Mouse (Mus musculus) heart, embryonic 11.5 days (tissue): ENCODE measurements at regions not wholly inside any gene's neighbourhood (a gene's known extent, or its start where the extent isn't known, plus 50 kb on each side); places are given as distances from the start of the nearest gene placed in this dataset.
A peak's percentile ranks its signal among the peaks of the same experiment; 100 is the strongest.

Source experiments
- ATAC-seq: fragments of 200-750 bp; cut with Nextera tagmentation; replicated peaks from 2 replicates; pipeline ENCODE4 v1.8.0; 2017; ENCODE audit warnings: moderate library complexity; ENCODE audit not compliant: insufficient number of reproducible peaks, low FRiP score, low TSS enrichment
- H3K27ac ChIP-seq: fragments of 300-500 bp; sonication (generic); 2 replicates; pipeline ENCODE4 v1.5.1; 2014; ENCODE audit warnings: mild to moderate bottlenecking, low read depth, low read length
- H3K27me3 ChIP-seq: fragments of 300-500 bp; sonication (generic); 2 replicates; pipeline ENCODE4 v1.6.1; 2014; ENCODE audit warnings: mild to moderate bottlenecking, low read length, mixed read lengths; ENCODE audit not compliant: control insufficient read depth, insufficient read depth
- H3K36me3 ChIP-seq: fragments of 300-500 bp; sonication (generic); 2 replicates; pipeline ENCODE4 v1.6.1; 2014; ENCODE audit warnings: mild to moderate bottlenecking, low read length, moderate library complexity, mixed read lengths; ENCODE audit not compliant: control insufficient read depth, insufficient read depth
- H3K4me1 ChIP-seq: fragments of 300-500 bp; sonication (generic); 2 replicates; pipeline ENCODE4 v1.6.1; 2014; ENCODE audit warnings: low read length; ENCODE audit not compliant: control insufficient read depth, insufficient read depth
- H3K4me2 ChIP-seq: fragments of 300-500 bp; sonication (generic); 2 replicates; pipeline ENCODE4 v1.6.1; 2014; ENCODE audit warnings: mild to moderate bottlenecking, moderate library complexity
- H3K4me3 ChIP-seq: fragments of 300-500 bp; sonication (generic); 2 replicates; pipeline ENCODE4 v1.5.1; 2014; ENCODE audit warnings: low read depth, low read length
- H3K9ac ChIP-seq: fragments of 300-500 bp; sonication (generic); 2 replicates; pipeline ENCODE4 v1.6.1; 2014; ENCODE audit warnings: mild to moderate bottlenecking, low read depth, low read length, moderate library complexity
- H3K9me3 ChIP-seq: fragments of 300-500 bp; sonication (generic); replicated peaks from 2 replicates; pipeline ENCODE4 v1.6.1; 2016; ENCODE audit warnings: low read length; ENCODE audit not compliant: control insufficient read depth
- WGBS: fragments of 180-500 bp; shearing (Covaris S2); extraction: QIAGEN DNeasy Blood & Tissue Kit; methylation state at CpG from one replicate; pipeline ENCODE4 v1.1.7; 2014; ENCODE audit not compliant: insufficient replicate concordance; 5-methylcytosine and 5-hydroxymethylcytosine counted together

DNA sequence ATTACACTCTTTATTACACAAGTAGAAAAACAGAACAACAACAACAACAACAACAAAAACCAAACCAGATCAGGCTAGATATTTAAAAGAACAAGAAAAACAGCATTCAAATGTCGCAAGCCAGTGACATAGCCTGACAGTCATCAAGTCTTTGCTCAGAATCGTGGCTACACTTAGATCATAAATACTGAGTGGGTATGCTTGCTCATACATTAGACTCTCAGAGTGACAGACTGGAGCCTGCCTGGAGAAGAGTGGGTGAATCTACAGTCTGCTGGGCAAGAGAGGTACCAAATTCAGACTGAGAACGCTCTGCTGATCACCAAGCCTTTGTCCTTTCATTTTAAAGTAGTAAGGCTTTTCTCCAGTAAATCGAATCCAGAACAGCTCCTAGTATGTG, 202.4 kb upstream of the Cnr1 start:
- Histone ChIP-seq H3K4me2 (no peak overlapping the region), H3K27ac (no peak overlapping the region), H3K36me3 (no peaks in the 10 kb centered on the region), H3K9ac (no peak overlapping the region), H3K9me3 (no peaks in the 10 kb centered on the region), H3K4me3 (no peak overlapping the region), H3K4me1 (peaks cover under 1% of the 10 kb centered on the region; the same call in 1 of the 2 replicates), H3K27me3 (no peaks in the 10 kb centered on the region)
- 83% methylated on average over 4 of the region's 4 CpGs for WGBS
- ATAC-seq, result no peak

DNA sequence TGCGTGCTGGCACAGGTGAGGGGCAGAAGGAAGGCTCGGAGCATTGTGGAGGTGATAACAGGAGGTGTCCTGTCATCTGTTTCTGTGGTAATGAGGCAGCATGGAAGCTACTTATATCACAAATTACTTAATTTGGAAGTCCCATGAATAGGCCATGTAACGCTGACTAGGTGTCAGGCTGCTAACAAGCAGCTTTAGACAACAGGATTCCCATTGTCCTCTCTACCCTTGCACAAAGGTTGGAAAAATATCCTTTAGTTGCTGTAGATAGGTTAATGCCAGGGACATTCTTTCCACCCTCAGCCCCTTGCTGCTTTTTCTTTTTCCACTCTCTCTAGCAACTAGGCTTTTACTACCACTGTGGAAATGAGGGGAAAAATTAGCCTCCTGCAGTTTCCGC, 192.6 kb upstream of the Cnr1 start:
- no peak overlapping the region for H3K9ac ChIP-seq
- peak overlapping the region; percentile 41; the same call in 1 of the 2 replicates for H3K27ac ChIP-seq
- 52% methylated on average over 4 of the region's 4 CpGs for WGBS
- H3K4me2 ChIP-seq, result no peak overlapping the region
- no peak overlapping the region for H3K4me3 ChIP-seq
- 0 out of 2 replicates have a peak, but pooled peaks have one; percentile 4 for ATAC-seq
- no peaks in the 10 kb centered on the region for H3K36me3 ChIP-seq
- H3K27me3 ChIP-seq, result no peaks in the 10 kb centered on the region
- H3K9me3 ChIP-seq, result no peaks in the 10 kb centered on the region
- peaks cover 15% of the 10 kb centered on the region for H3K4me1 ChIP-seq

DNA sequence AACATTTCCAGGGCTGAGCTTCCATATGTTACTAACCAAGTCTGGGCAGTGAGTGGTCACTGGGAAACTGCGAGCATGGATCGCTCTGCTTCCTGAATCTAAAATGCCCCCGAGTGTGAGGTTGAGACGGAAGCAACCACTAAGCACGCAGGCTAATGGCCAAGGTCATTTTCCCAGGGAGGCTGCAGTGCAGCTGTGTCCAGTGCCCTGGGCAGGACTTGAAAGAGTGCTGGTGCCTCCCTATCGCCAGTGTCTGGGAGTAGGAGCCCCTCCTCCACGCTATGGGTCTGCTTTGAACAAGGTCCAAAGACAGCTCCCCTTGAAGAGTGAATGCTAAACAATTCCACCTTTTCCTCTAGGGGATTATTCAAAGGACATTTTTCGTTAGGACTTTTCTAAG, 189.5 kb upstream of the Cnr1 start:
- Histone ChIP-seq H3K27me3 (no peaks in the 10 kb centered on the region), H3K9me3 (no peaks in the 10 kb centered on the region), H3K4me1 (peaks cover 23% of the 10 kb centered on the region), H3K27ac (peak overlapping the region; percentile 57; the same call in 1 of the 2 replicates), H3K4me2 (peak overlapping the region; percentile 20; the same call in 1 of the 2 replicates), H3K9ac (no peak overlapping the region), H3K36me3 (no peaks in the 10 kb centered on the region), H3K4me3 (no peak overlapping the region)
- ATAC-seq, result 0 out of 2 replicates have a peak, but pooled peaks have one; percentile 46
- 29% methylated on average over 8 of the region's 8 CpGs for WGBS

DNA sequence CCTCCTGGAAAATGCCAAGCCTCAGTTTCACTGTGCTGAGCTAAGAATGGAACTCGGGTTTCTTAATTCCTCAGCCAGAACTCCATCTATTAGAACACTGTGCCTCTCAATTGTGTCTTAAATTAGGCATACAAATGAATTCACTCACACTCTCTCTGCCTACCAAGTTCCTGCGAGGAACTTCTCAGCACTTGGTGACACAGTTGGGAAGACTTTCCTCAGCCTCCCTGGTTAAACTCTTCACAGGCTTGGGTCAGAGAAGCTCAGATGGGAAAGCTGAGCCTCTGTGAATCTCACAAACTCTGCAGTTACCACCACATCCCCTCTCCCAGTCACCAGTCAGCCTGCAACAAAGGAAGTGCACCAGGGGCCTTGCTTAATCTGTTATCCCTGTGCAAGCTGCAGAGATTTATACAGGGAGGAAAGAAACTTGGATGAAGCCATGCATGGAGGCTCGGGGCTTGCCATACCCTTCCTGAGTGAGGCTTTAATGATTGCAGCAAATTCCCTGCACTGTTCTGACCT, 188.9 kb upstream of the Cnr1 start:
- no peaks in the 10 kb centered on the region for H3K36me3 ChIP-seq
- H3K27me3 ChIP-seq, result no peaks in the 10 kb centered on the region
- no peak for ATAC-seq
- peaks cover 23% of the 10 kb centered on the region for H3K4me1 ChIP-seq
- 41% methylated on average over 3 of the region's 3 CpGs for WGBS
- H3K9me3 ChIP-seq, result no peaks in the 10 kb centered on the region
- H3K27ac ChIP-seq, result peak overlapping the region; percentile 57
- no peak overlapping the region for H3K4me3 ChIP-seq
- H3K4me2 ChIP-seq, result no peak overlapping the region
- no peak overlapping the region for H3K9ac ChIP-seq

DNA sequence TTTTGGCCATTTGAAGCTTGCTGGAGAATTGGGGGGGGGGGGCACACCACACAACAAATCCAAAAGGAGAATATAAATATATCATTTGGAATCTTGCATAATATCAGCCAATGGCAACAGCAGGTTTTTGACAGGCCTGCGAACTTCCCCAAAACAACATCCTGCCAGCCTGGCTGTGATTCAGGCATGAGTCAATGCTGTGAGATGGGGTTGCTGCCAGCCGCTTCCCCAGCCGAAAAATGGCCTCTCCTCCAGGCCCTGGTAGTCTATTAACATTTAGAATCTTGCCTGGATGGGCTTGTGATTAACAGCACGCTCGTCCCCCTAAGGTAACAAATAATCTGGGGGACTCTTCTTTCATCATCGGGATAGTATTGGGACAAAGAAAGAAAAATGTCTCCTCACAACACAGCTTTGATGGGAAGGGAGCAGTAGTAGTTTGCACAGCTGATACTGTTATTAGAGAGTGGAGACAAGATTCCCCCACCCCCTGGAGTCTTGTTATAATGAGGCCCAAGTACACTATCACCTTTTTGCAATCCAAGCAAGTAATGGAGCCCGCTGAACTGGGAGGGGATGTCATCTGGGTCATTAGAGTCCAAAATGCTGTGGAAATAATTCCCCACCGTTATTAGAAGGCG, 188.2 kb upstream of the Cnr1 start:
- peaks cover 23% of the 10 kb centered on the region for H3K4me1 ChIP-seq
- no peaks in the 10 kb centered on the region for H3K9me3 ChIP-seq
- no peak overlapping the region for H3K27ac ChIP-seq
- H3K4me2 ChIP-seq, result no peak overlapping the region
- WGBS, result 73% methylated on average over 9 of the region's 9 CpGs
- H3K9ac ChIP-seq, result no peak overlapping the region
- H3K4me3 ChIP-seq, result no peak overlapping the region
- H3K27me3 ChIP-seq, result no peaks in the 10 kb centered on the region
- H3K36me3 ChIP-seq, result no peaks in the 10 kb centered on the region
- no peak for ATAC-seq

DNA sequence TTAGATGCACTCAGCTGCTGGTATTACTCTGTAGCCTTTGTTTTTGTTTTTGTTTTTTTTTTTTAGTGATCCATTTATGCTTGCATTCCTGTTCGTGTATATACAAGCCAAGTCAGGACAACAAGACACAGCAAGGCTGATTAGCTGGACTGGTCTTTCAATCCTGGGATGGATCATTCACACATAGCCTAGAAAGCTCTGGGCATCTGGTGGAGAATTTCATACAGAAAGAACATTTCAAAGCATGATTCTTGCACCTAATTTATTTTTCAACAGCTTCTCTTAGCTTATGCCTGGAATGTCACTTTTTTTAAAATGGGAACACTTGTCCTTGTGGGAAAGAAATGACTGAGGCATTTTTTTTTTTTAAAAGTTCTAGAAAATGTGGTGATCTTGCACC, 187.1 kb upstream of the Cnr1 start:
- H3K4me1 ChIP-seq, result peaks cover 18% of the 10 kb centered on the region
- H3K4me2 ChIP-seq, result no peak overlapping the region
- H3K27ac ChIP-seq, result no peak overlapping the region
- no peak overlapping the region for H3K9ac ChIP-seq
- no peaks in the 10 kb centered on the region for H3K9me3 ChIP-seq
- no peaks in the 10 kb centered on the region for H3K27me3 ChIP-seq
- no peaks in the 10 kb centered on the region for H3K36me3 ChIP-seq
- no peak overlapping the region for H3K4me3 ChIP-seq
- ATAC-seq, result no peak
- WGBS, result 49% methylated on average over 1 of the region's 1 CpGs

DNA sequence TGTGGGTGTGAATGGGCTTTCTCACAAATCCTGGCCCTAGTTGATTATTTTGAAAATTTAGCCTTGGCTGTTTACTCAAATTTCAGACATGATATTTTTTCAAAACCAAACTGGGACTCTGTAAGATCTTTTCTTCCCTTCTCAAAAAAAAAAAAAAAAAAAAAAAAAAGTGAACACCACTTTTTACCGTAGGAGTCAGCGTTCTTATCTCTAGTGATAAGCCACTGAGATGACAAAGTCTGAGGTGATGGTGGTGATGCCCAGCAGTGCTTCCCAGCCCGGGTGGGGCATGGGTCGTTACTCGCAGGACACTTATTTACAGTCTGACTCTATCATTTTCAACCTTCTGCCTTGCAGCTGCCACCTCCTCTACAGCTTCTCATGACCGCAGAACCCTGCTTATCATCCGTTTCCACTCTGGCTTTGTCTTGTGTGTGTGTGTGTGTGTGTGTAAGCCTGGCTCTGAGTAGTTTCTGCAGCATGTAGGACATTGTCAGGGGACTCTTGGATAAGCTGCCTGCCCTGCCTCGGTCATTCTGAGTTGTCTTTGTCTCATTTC, 186.5 kb upstream of the Cnr1 start:
- H3K9ac ChIP-seq, result no peak overlapping the region
- H3K36me3 ChIP-seq, result no peaks in the 10 kb centered on the region
- peak; percentile 59; the same call in 1 of the 2 replicates for ATAC-seq
- H3K9me3 ChIP-seq, result no peaks in the 10 kb centered on the region
- no peak overlapping the region for H3K27ac ChIP-seq
- H3K27me3 ChIP-seq, result no peaks in the 10 kb centered on the region
- H3K4me1 ChIP-seq, result peaks cover 18% of the 10 kb centered on the region
- H3K4me2 ChIP-seq, result peak overlapping the region; percentile 31; the same call in 1 of the 2 replicates
- H3K4me3 ChIP-seq, result no peak overlapping the region
- 9% methylated on average over 8 of the region's 8 CpGs for WGBS

DNA sequence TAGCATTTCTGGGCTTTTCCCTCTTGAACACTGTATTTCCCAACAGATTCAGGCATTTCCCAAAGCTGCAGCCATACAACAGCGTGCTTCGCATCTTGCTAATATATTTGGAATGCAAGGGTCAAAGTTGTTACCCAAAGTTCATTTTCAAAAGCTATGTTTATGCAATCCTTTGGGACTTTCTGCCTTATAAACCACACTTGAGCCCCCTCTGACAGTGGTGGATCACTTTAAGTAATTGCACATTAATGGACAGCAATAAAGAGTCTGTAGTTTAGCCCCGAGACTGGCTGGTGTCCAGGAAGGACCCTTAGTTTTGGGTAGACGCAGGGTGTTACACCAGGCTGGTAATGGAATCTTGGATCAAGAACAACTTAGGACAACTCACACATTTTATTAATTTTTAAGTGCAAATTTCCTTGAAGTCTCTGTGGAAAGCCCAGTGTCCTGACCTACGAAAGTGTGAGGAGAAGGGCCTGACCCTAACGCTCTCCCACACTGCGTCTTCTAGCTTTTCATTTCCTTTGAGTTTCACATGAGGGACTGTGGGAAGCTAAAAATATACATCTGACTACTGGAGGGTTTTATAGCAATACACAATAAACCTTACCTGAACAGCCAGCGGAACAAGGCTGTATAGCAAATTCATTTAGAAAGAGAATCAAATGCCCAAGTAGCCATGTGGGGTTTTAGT, 185.0 kb upstream of the Cnr1 start:
- Histone ChIP-seq H3K27me3 (no peaks in the 10 kb centered on the region), H3K9me3 (no peaks in the 10 kb centered on the region), H3K27ac (no peak overlapping the region), H3K36me3 (no peaks in the 10 kb centered on the region), H3K4me1 (peaks cover 18% of the 10 kb centered on the region), H3K4me3 (no peak overlapping the region), H3K4me2 (no peak overlapping the region), H3K9ac (no peak overlapping the region)
- no peak for ATAC-seq
- 76% methylated on average over 8 of the region's 8 CpGs for WGBS
